14 mouse cellular contexts compared by ENCODE assay signal in genomic region chr5:123979221-123979979, GRCm38 (mm10). TPM values are rescaled to one million over a fixed set of nuclear protein-coding genes. Genes with fewer than 3 reads are reported as not detected.
DNase-seq lines count a peak whose midpoint lies in the region; ATAC-seq and TF ChIP-seq lines count a peak whose summit lies in the region.
"Had no signal": no experiment of that assay in that cellular context is flagged by ENCODE, and none has a peak within 500 bp of the region (broad histone marks: within the 10 kb centered on the region; RNA-seq: fewer than 3 reads in every experiment).

No protein-coding gene starts in this region.

- no peak for ATAC-seq in heart, embryonic 16.5 days (replicated peaks; ENCODE audit: extremely low read depth, insufficient read depth, low FRiP score)
- no peak for ATAC-seq in heart, embryonic 11.5 days (replicated peaks; ENCODE audit: insufficient number of reproducible peaks, low FRiP score, low TSS enrichment)
- no peak for ATAC-seq in stomach, embryonic 16.5 days (ENCODE audit: insufficient read depth, low FRiP score)
- ATAC-seq: forebrain, embryonic 16.5 days had no signal

- H3K4me2 ChIP-seq in heart, embryonic 16.5 days (ENCODE audit: low read depth, low read length), result no peak overlapping the region
- H3K4me2 ChIP-seq in heart, embryonic 11.5 days, result no peak overlapping the region
- H3K4me2 ChIP-seq in stomach, embryonic 16.5 days (ENCODE audit: low read depth, low read length), result no peak overlapping the region
- H3K4me2 ChIP-seq: midbrain, embryonic 11.5 days had no signal

- no peaks in the 10 kb centered on the region for H3K9me3 ChIP-seq in heart, embryonic 16.5 days (replicated peaks; ENCODE audit: control insufficient read depth, low read length)
- no peaks in the 10 kb centered on the region for H3K9me3 ChIP-seq in heart, embryonic 11.5 days (replicated peaks; ENCODE audit: control insufficient read depth, low read length)
- H3K9me3 ChIP-seq in stomach, embryonic 16.5 days (replicated peaks; ENCODE audit: control insufficient read depth, low read length), result no peaks in the 10 kb centered on the region

- no peaks in the 10 kb centered on the region for H3K36me3 ChIP-seq in heart, embryonic 16.5 days (ENCODE audit: control insufficient read depth, insufficient read depth)
- no peaks in the 10 kb centered on the region for H3K36me3 ChIP-seq in heart, embryonic 11.5 days (ENCODE audit: control insufficient read depth, insufficient read depth, low read length)
- H3K36me3 ChIP-seq in stomach, embryonic 16.5 days (ENCODE audit: control insufficient read depth, insufficient read depth, low read length), result no peaks in the 10 kb centered on the region

- H3K27me3 ChIP-seq in heart, embryonic 16.5 days (ENCODE audit: control insufficient read depth, insufficient read depth, low read length), result peaks cover 4% of the 10 kb centered on the region; the same call in 1 of the 2 replicates
- peaks cover 15% of the 10 kb centered on the region; the same call in 1 of the 2 replicates for H3K27me3 ChIP-seq in heart, embryonic 11.5 days (ENCODE audit: control insufficient read depth, insufficient read depth, low read length)
- no peaks in the 10 kb centered on the region for H3K27me3 ChIP-seq in stomach, embryonic 16.5 days (ENCODE audit: control insufficient read depth, insufficient read depth, low read length)

- peak overlapping the region; percentile 86; the same call in 1 of the 2 replicates for H3K27ac ChIP-seq in heart, embryonic 16.5 days (ENCODE audit: low read length)
- H3K27ac ChIP-seq in heart, embryonic 11.5 days (ENCODE audit: low read depth, low read length), result no peak overlapping the region
- H3K27ac ChIP-seq in stomach, embryonic 16.5 days (ENCODE audit: low read length), result no peak overlapping the region; the same call in 1 of the 2 replicates

- TF ChIP-seq CTCF in lung, adult 2 months (IDR thresholded peaks at IDR 0.05; ENCODE audit: insufficient read depth, low read length), result no peak

- no peak for TF ChIP-seq POLR2A in lung, adult 2 months (IDR thresholded peaks at IDR 0.05; ENCODE audit: borderline replicate concordance, extremely low read depth, low read depth, low read length)

- DNase-seq in adrenal gland, postnatal 14 days, result peak; percentile 35
- DNase-seq in adrenal gland, postnatal 36 days, result no peak
- DNase-seq in lung, adult 2 months, result peak; percentile 9
- DNase-seq in lung, postnatal 10 days, result no peak
- no peak for DNase-seq in urinary bladder, postnatal 36 days (ENCODE audit: low spot score in 2 of 2)

- peaks cover 63% of the 10 kb centered on the region for H3K4me1 ChIP-seq in heart, embryonic 16.5 days (ENCODE audit: control insufficient read depth, insufficient read depth, low read length)
- H3K4me1 ChIP-seq in heart, embryonic 11.5 days (ENCODE audit: control insufficient read depth, insufficient read depth, low read length), result peaks cover 5% of the 10 kb centered on the region; the same call in 1 of the 2 replicates
- peaks cover 36% of the 10 kb centered on the region for H3K4me1 ChIP-seq in lung, adult 2 months (ENCODE audit: control insufficient read depth, insufficient read depth, low read length)
- H3K4me1 ChIP-seq in stomach, embryonic 16.5 days (ENCODE audit: control insufficient read depth, insufficient read depth, low read length), result peaks cover 23% of the 10 kb centered on the region

- no peak overlapping the region for H3K4me3 ChIP-seq in heart, embryonic 16.5 days (ENCODE audit: low read length)
- H3K4me3 ChIP-seq in heart, embryonic 11.5 days (ENCODE audit: low read depth, low read length), result no peak overlapping the region
- H3K4me3 ChIP-seq in lung, adult 2 months (replicated peaks; ENCODE audit: extremely low read depth, low read depth, low read length), result no peak overlapping the region
- H3K4me3 ChIP-seq in stomach, embryonic 16.5 days (replicated peaks; ENCODE audit: low read length), result no peak overlapping the region

- H3K9ac ChIP-seq in heart, embryonic 16.5 days (ENCODE audit: low read length), result 0 out of 2 replicates have a peak overlapping the region, but pooled peaks have one; percentile 2
- no peak overlapping the region for H3K9ac ChIP-seq in heart, embryonic 11.5 days (ENCODE audit: low read depth, low read length)
- peak overlapping the region; percentile 32; the same call in 1 of the 2 replicates for H3K9ac ChIP-seq in stomach, embryonic 16.5 days (ENCODE audit: low read length)

- whole genome bisulfite sequencing in heart, embryonic 16.5 days, result 76% methylated on average over 18 of the region's 18 CpGs
- 70% methylated on average over 18 of the region's 18 CpGs for WGBS in heart, embryonic 11.5 days (ENCODE audit: insufficient replicate concordance)
- 65% methylated on average over 18 of the region's 18 CpGs for WGBS in lung, adult 2 months
- WGBS in stomach, embryonic 16.5 days, result 75% methylated on average over 18 of the region's 18 CpGs

RNA-seq across cellular contexts. Expression of gene Hip1r, which starts 6.0 kb away (rescaled TPM):
- 18.0 and 26.6 TPM in 2 replicates for total RNA-seq in adrenal gland, postnatal 14 days (2021)
- 10 to 100 TPM; 15.1 to 18.4 TPM for total RNA-seq in adrenal gland, postnatal 36 days (2021)
- 11.2 and 11.7 TPM in 2 replicates for polyA plus RNA-seq in heart, embryonic 16.5 days (2015; fragmentation: Nextera tagmentation; extraction: Ambion mirVana)
- polyA plus RNA-seq in heart, embryonic 11.5 days (2014; fragmentation: Nextera tagmentation; extraction: Ambion mirVana), result 2.7 and 2.9 TPM in 2 replicates
- 31.9 and 36.4 TPM in 2 replicates for polyA plus RNA-seq in lung, adult 2 months (2012; rRNA removed)
- 31.2 and 35.2 TPM in 2 replicates for polyA plus RNA-seq in stomach, embryonic 16.5 days (2015; fragmentation: Nextera tagmentation; extraction: Ambion mirVana)

RNA-seq across cellular contexts. Expression of gene Ccdc62, which starts 48.9 kb away (rescaled TPM):
- 4.7 and 5.0 TPM in 2 replicates for total RNA-seq in adrenal gland, postnatal 14 days (2021)
- total RNA-seq in adrenal gland, postnatal 36 days (2021), result 1 to 10 TPM; 2.9 to 3.3 TPM
- 4.4 and 6.3 TPM in 2 replicates for polyA plus RNA-seq in heart, embryonic 16.5 days (2015; fragmentation: Nextera tagmentation; extraction: Ambion mirVana)
- polyA plus RNA-seq in heart, embryonic 11.5 days (2014; fragmentation: Nextera tagmentation; extraction: Ambion mirVana), result 6.0 and 6.4 TPM in 2 replicates
- 2.0 and 3.2 TPM in 2 replicates for polyA plus RNA-seq in lung, adult 2 months (2012; rRNA removed)
- polyA plus RNA-seq in stomach, embryonic 16.5 days (2015; fragmentation: Nextera tagmentation; extraction: Ambion mirVana), result 4.8 and 6.8 TPM in 2 replicates

RNA-seq across cellular contexts. Expression of gene Gm43518, which starts 52.2 kb away (rescaled TPM):
- 1.7 TPM in 1 of 2 replicates, not detected in the other for total RNA-seq in adrenal gland, postnatal 14 days (2021)
- total RNA-seq in adrenal gland, postnatal 36 days (2021), result 1 to 10 TPM in 1 of 2 experiments, not detected in 1; 1.1 TPM
- polyA plus RNA-seq in heart, embryonic 16.5 days (2015; fragmentation: Nextera tagmentation; extraction: Ambion mirVana), result 1.8 and 2.9 TPM in 2 replicates
- 0.93 and 1.2 TPM in 2 replicates for polyA plus RNA-seq in heart, embryonic 11.5 days (2014; fragmentation: Nextera tagmentation; extraction: Ambion mirVana)
- 0.41 and 0.53 TPM in 2 replicates for polyA plus RNA-seq in lung, adult 2 months (2012; rRNA removed)
- 1.8 and 3.2 TPM in 2 replicates for polyA plus RNA-seq in stomach, embryonic 16.5 days (2015; fragmentation: Nextera tagmentation; extraction: Ambion mirVana)
- total RNA-seq: ES-E14 had no signal
- polyA plus RNA-seq: embryonic facial prominence, embryonic 11.5 days; large intestine, adult 2 months; neural tube, embryonic 11.5 days had no signal

RNA-seq across cellular contexts. Expression of gene Vps37b, which starts 52.7 kb away (rescaled TPM):
- total RNA-seq in adrenal gland, postnatal 14 days (2021), result 65.2 and 85.1 TPM in 2 replicates
- 100 to 1,000 TPM in 1 of 2 experiments, 10 to 100 TPM in 1; 93.1 to 188 TPM for total RNA-seq in adrenal gland, postnatal 36 days (2021)
- polyA plus RNA-seq in heart, embryonic 16.5 days (2015; fragmentation: Nextera tagmentation; extraction: Ambion mirVana), result 58.7 and 61.4 TPM in 2 replicates
- polyA plus RNA-seq in heart, embryonic 11.5 days (2014; fragmentation: Nextera tagmentation; extraction: Ambion mirVana), result 43.3 and 48.2 TPM in 2 replicates
- 36.6 and 39.3 TPM in 2 replicates for polyA plus RNA-seq in lung, adult 2 months (2012; rRNA removed)
- 39.6 and 44.4 TPM in 2 replicates for polyA plus RNA-seq in stomach, embryonic 16.5 days (2015; fragmentation: Nextera tagmentation; extraction: Ambion mirVana)

Comparison
In these comparisons a context has a peak if more than half of its experiments do, and no peak if none do; other contexts are left out.
1. DNase-seq: peak in adrenal gland, postnatal 14 days (single experiment) and lung, adult 2 months (single experiment); none in adrenal gland, postnatal 36 days (0 of 2), lung, postnatal 10 days (single experiment) and urinary bladder, postnatal 36 days (0 of 2).